Comparison of ENCODE assay signal across 9 mouse cellular contexts in genomic region chr7:136152470-136152869, GRCm38 (mm10).
DNase-seq lines count a peak whose midpoint lies in the region; ATAC-seq and TF ChIP-seq lines count a peak whose summit lies in the region.
"Had no signal": no experiment of that assay in that cellular context is flagged by ENCODE, and none has a peak within 500 bp of the region (broad histone marks: within the 10 kb centered on the region; RNA-seq: fewer than 3 reads in every experiment).

No protein-coding gene starts in this region.

- no peak for TF ChIP-seq POLR2A in heart, adult 2 months (IDR thresholded peaks at IDR 0.05; ENCODE audit: insufficient read depth, low read depth, low read length)
- TF ChIP-seq POLR2A in MEL (IDR thresholded peaks at IDR 0.05; ENCODE audit: control insufficient read depth in 1 of 2, insufficient read depth in 1 of 2, low read depth in 1 of 2, low read length in 2 of 2, poor library complexity in 1 of 2): no peak

- H3K27ac ChIP-seq in heart, adult 2 months: no peak overlapping the region
- H3K27ac ChIP-seq in heart, embryonic 12.5 days (ENCODE audit: poor library complexity, severe bottlenecking): no peak overlapping the region
- H3K27ac ChIP-seq in MEL (ENCODE audit: control insufficient read depth, low read depth, low read length): no peak overlapping the region
- H3K27ac ChIP-seq: liver, embryonic 13.5 days had no signal

- intact Hi-C loops in heart, adult 2 months (cut with DNase I): loop anchor here (5.0 to 10.0 kb wide), 5 partner anchors 145 to 1170 kb away; no protein-coding TSS in a partner anchor

- peaks cover 4% of the 10 kb centered on the region for H3K4me1 ChIP-seq in heart, adult 2 months (ENCODE audit: control insufficient read depth, insufficient read depth, low read length)
- no peaks in the 10 kb centered on the region for H3K4me1 ChIP-seq in heart, embryonic 12.5 days (replicated peaks)
- no peaks in the 10 kb centered on the region for H3K4me1 ChIP-seq in MEL (ENCODE audit: control insufficient read depth in 1 of 2, insufficient read depth in 2 of 2, low read length in 2 of 2)
- H3K4me1 ChIP-seq: liver, embryonic 13.5 days had no signal

- no peak for ATAC-seq in heart, embryonic 12.5 days (ENCODE audit: insufficient number of reproducible peaks, low FRiP score)

- no peaks in the 10 kb centered on the region for H3K79me2 ChIP-seq in heart, adult 2 months (replicated peaks; ENCODE audit: control insufficient read depth, insufficient read depth, low read length)
- H3K79me2 ChIP-seq in MEL (ENCODE audit: control insufficient read depth, insufficient read depth, low read length, poor library complexity): no peaks in the 10 kb centered on the region

- peak; percentile 49 to 65 for DNase-seq in heart, adult 2 months
- DNase-seq in MEL (ENCODE audit: low read depth, low spot score): peak; percentile 5
- DNase-seq in cerebellum, adult 8-10 months: peak; percentile 15
- DNase-seq in gastrocnemius, adult 8-10 months (ENCODE audit: low spot score in 2 of 2): peak; percentile 41 to 43
- DNase-seq in layer of hippocampus, adult 18-20 months (ENCODE audit: low spot score in 2 of 2): peak; percentile 48 to 83
- DNase-seq in lung, postnatal 14 days: peak; percentile 56
- DNase-seq in thymus, postnatal 25 days: peak; percentile 12
- DNase-seq: liver, embryonic 13.5 days had no signal

- H3K4me3 ChIP-seq in heart, adult 2 months: no peak overlapping the region
- no peak overlapping the region for H3K4me3 ChIP-seq in heart, embryonic 12.5 days
- H3K4me3 ChIP-seq in MEL (ENCODE audit: control insufficient read depth in 1 of 2, insufficient read depth in 1 of 2, low read depth in 2 of 2, low read length in 2 of 2): no peak overlapping the region
- H3K4me3 ChIP-seq: liver, embryonic 13.5 days had no signal

- WGBS in heart, adult 2 months: 24% methylated on average over 5 of the region's 5 CpGs
- WGBS in heart, embryonic 12.5 days: 26% methylated on average over 5 of the region's 5 CpGs

- no peak for TF ChIP-seq RAD21 in MEL (IDR thresholded peaks at IDR 0.05; ENCODE audit: low read depth, low read length)

- H3K9me3 ChIP-seq in heart, embryonic 12.5 days (replicated peaks): no peaks in the 10 kb centered on the region
- no peaks in the 10 kb centered on the region for H3K9me3 ChIP-seq in MEL (replicated peaks; ENCODE audit: insufficient read depth, low read length)
- H3K9me3 ChIP-seq: liver, embryonic 13.5 days had no signal

- TF ChIP-seq CTCF in heart, adult 2 months (IDR thresholded peaks at IDR 0.05): peak; percentile 90
- TF ChIP-seq CTCF in MEL (IDR thresholded peaks at IDR 0.05 in 2 of 3, conservative IDR thresholded peaks at IDR 0.05 in 1 of 3; ENCODE audit: control insufficient read depth in 1 of 3, insufficient read depth in 1 of 3, low read depth in 2 of 3, low read length in 3 of 3, poor library complexity in 1 of 3, severe bottlenecking in 1 of 3): peak in 2 of 3 experiments; percentile 12 to 21; a peak in 3 of 6 replicates

- H3K36me3 ChIP-seq in heart, adult 2 months (ENCODE audit: control insufficient read depth, insufficient read depth, low read length): no peaks in the 10 kb centered on the region
- H3K36me3 ChIP-seq in heart, embryonic 12.5 days: no peaks in the 10 kb centered on the region
- no peaks in the 10 kb centered on the region for H3K36me3 ChIP-seq in MEL (ENCODE audit: control insufficient read depth in 1 of 2, insufficient read depth in 2 of 2, low read length in 2 of 2)
- H3K36me3 ChIP-seq: liver, embryonic 13.5 days had no signal

- H3K4me2 ChIP-seq in heart, embryonic 12.5 days: no peak overlapping the region
- H3K4me2 ChIP-seq: liver, embryonic 13.5 days had no signal

- H3K27me3 ChIP-seq in heart, adult 2 months (ENCODE audit: control insufficient read depth, insufficient read depth, low read length): no peaks in the 10 kb centered on the region
- no peaks in the 10 kb centered on the region; the same call in 1 of the 2 replicates for H3K27me3 ChIP-seq in heart, embryonic 12.5 days (replicated peaks)
- H3K27me3 ChIP-seq in MEL (ENCODE audit: control insufficient read depth in 1 of 2, insufficient read depth in 2 of 2, low read length in 2 of 2): no peaks in the 10 kb centered on the region
- H3K27me3 ChIP-seq: liver, embryonic 13.5 days had no signal

- no peak for TF ChIP-seq EP300 in heart, adult 2 months (IDR thresholded peaks at IDR 0.05; ENCODE audit: insufficient read depth, low read depth, low read length)
- TF ChIP-seq EP300 in MEL (IDR thresholded peaks at IDR 0.05; ENCODE audit: low read depth in 1 of 2, low read length in 2 of 2): no peak

- no peak overlapping the region for H3K9ac ChIP-seq in heart, adult 2 months (ENCODE audit: low read depth, low read length)
- H3K9ac ChIP-seq in heart, embryonic 12.5 days: no peak overlapping the region
- no peak overlapping the region for H3K9ac ChIP-seq in MEL (ENCODE audit: control insufficient read depth, low read depth, low read length, poor library complexity, severe bottlenecking)
- H3K9ac ChIP-seq: liver, embryonic 13.5 days had no signal

TF ChIP-seq in MEL, 35 proteins besides CTCF, POLR2A, EP300 and RAD21:
- TF ChIP-seq MAX (IDR thresholded peaks at IDR 0.05; ENCODE audit: low read length): no peak
- no peak for TF ChIP-seq POLR2AphosphoS2 (IDR thresholded peaks at IDR 0.05; ENCODE audit: low read length)
- no peak for TF ChIP-seq SMC3 (IDR thresholded peaks at IDR 0.05; ENCODE audit: low read depth, low read length)
- no peak for TF ChIP-seq NELFE (IDR thresholded peaks at IDR 0.05; ENCODE audit: low read depth, low read length)
- TF ChIP-seq GATA1 (IDR thresholded peaks at IDR 0.05; ENCODE audit: low read depth, low read length): no peak
- TF ChIP-seq HCFC1 (IDR thresholded peaks at IDR 0.05; ENCODE audit: low read depth, low read length): no peak
- TF ChIP-seq CHD1 (IDR thresholded peaks at IDR 0.05; ENCODE audit: low read depth, low read length): no peak
- TF ChIP-seq ZKSCAN1 (IDR thresholded peaks at IDR 0.05; ENCODE audit: low read depth, low read length): no peak
- TF ChIP-seq CHD2 (IDR thresholded peaks at IDR 0.05; ENCODE audit: low read length): no peak
- no peak for TF ChIP-seq MYC (IDR thresholded peaks at IDR 0.05; ENCODE audit: low read depth, low read length)
- no peak for TF ChIP-seq ZMIZ1 (IDR thresholded peaks at IDR 0.05; ENCODE audit: low read depth, low read length)
- no peak for TF ChIP-seq USF2 (IDR thresholded peaks at IDR 0.05; ENCODE audit: borderline replicate concordance in 1 of 2, insufficient read depth in 1 of 2, low read depth in 1 of 2, low read length in 2 of 2)

Comparison
In these comparisons a context has a peak if more than half of its experiments do, and no peak if none do; other contexts are left out.
1. DNase-seq: peak in every context shown above with its lines; median percentile 66 in layer of hippocampus, adult 18-20 months; 57 in heart, adult 2 months; 56 in lung, postnatal 14 days; 42 in gastrocnemius, adult 8-10 months; 15 in cerebellum, adult 8-10 months; 12 in thymus, postnatal 25 days; 5 in MEL.